Mouse (Mus musculus) lung, embryonic 14.5 days (tissue): ENCODE measurements around the gene Pum1. TPM values are rescaled to one million over a fixed set of nuclear protein-coding genes. Genes with fewer than 3 reads are reported as not detected.
A peak's percentile ranks its signal among the peaks of the same experiment; 100 is the strongest.

ENCODE experiments used
- ATAC-seq: fragments of 200-750 bp; cut with Nextera tagmentation; 2 replicates; pipeline ENCODE4 v1.8.0; 2017; ENCODE audit warnings: mild to moderate bottlenecking, moderate TSS enrichment, moderate library complexity; ENCODE audit not compliant: insufficient read depth
- DNase-seq: peaks from one replicate; pipeline ENCODE4 v3.0.0-alpha.2; 2015
- H3K27ac ChIP-seq: fragments of 300-500 bp; sonication (generic); 2 replicates; pipeline ENCODE4 v1.5.1; 2014; ENCODE audit warnings: low read depth, mild to moderate bottlenecking, moderate library complexity
- H3K27me3 ChIP-seq: fragments of 300-500 bp; sonication (generic); 2 replicates; pipeline ENCODE4 v1.6.1; 2014; ENCODE audit warnings: low read length, control low read depth; ENCODE audit not compliant: insufficient read depth
- H3K36me3 ChIP-seq: fragments of 300-500 bp; sonication (generic); 2 replicates; pipeline ENCODE4 v1.6.1; 2014; ENCODE audit warnings: control low read depth; ENCODE audit not compliant: insufficient read depth
- H3K4me1 ChIP-seq: fragments of 300-500 bp; sonication (generic); 2 replicates; pipeline ENCODE4 v1.6.1; 2014; ENCODE audit warnings: antibody characterized with exemption, control low read depth; ENCODE audit not compliant: insufficient read depth
- H3K4me2 ChIP-seq: fragments of 300-500 bp; sonication (generic); 2 replicates; pipeline ENCODE4 v1.6.1; 2014; ENCODE audit warnings: mild to moderate bottlenecking
- H3K4me3 ChIP-seq: fragments of 300-500 bp; sonication (generic); 2 replicates; pipeline ENCODE4 v1.5.1; 2014; ENCODE audit warnings: low read depth, low read length
- H3K9ac ChIP-seq: fragments of 300-500 bp; sonication (generic); 2 replicates; pipeline ENCODE4 v1.6.1; 2014
- H3K9me3 ChIP-seq: fragments of 300-500 bp; sonication (generic); 2 replicates; pipeline ENCODE4 v1.6.1; 2016; ENCODE audit warnings: low read depth, low read length, control low read depth
- CTCF ChIP-seq: IDR thresholded peaks from 2 replicates; pipeline ENCODE4 v1.5.1; 2016; ENCODE audit warnings: antibody characterized with exemption, low read depth
- WGBS: fragments of 180-500 bp; shearing (Covaris S2); extraction: QIAGEN DNeasy Blood & Tissue Kit; methylation state at CpG from one replicate; pipeline ENCODE4 v1.1.7; 2014; 5-methylcytosine and 5-hydroxymethylcytosine counted together
- polyA plus RNA-seq: library from polyadenylated mRNA; unstranded; fragments of >200 nt; fragmentation: Nextera tagmentation; extraction: Ambion mirVana; gene quantifications from 2 replicates; pipeline ENCODE4 v1.2.1, GENCODE M21; 2014

Pum1 gene
- polyA plus RNA-seq, 1 experiment from 2014 or later, result 107 TPM

DNA sequence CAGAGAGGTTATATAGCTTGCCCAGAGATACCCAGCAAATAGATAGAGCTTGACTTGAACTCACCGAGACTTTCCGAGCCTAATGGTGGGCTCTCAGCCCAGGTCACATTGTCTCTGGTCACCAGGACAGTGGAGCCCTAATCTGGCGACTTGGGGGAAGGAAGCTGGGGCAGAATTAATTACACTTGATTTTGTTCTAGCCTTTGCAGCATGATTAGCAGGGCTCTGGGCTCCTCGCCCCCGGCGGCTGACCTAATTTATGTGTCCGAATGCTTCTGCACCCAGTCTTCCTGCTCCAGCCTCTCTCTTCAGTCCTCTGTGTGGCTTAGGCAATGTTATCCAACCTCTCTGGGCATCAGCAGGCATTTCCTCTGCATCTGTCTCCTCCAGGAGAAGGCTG is 148.3 kb downstream of the Pum1 start:
- Histone ChIP-seq H3K9ac (no peak overlapping the region), H3K4me1 (no peaks in the 10 kb centered on the region), H3K4me3 (no peak overlapping the region), H3K27me3 (no peaks in the 10 kb centered on the region), H3K36me3 (no peaks in the 10 kb centered on the region), H3K9me3 (no peaks in the 10 kb centered on the region), H3K27ac (no peak overlapping the region), H3K4me2 (no peak overlapping the region)
- ATAC-seq (no peak), DNase-seq (no peak)
- 68% methylated on average over 7 of the region's 7 CpGs for WGBS
- TF ChIP-seq CTCF, result no peak

GRCm38 (mm10) chr4:130813958-130814357 is 150.8 kb downstream of the Pum1 start:
- H3K4me2 ChIP-seq, result no peak overlapping the region
- ATAC-seq, result no peak
- 45% methylated on average over 2 of the region's 2 CpGs for WGBS
- no peak overlapping the region for H3K9ac ChIP-seq
- TF ChIP-seq CTCF, result no peak
- no peak for DNase-seq
- H3K27ac ChIP-seq, result no peak overlapping the region
- no peaks in the 10 kb centered on the region for H3K9me3 ChIP-seq
- no peaks in the 10 kb centered on the region for H3K27me3 ChIP-seq
- H3K4me3 ChIP-seq, result no peak overlapping the region
- no peaks in the 10 kb centered on the region for H3K36me3 ChIP-seq
- no peaks in the 10 kb centered on the region for H3K4me1 ChIP-seq

- no peaks in the 10 kb centered on the region for H3K4me1 ChIP-seq
- no peak overlapping the region for H3K4me3 ChIP-seq
- 61% methylated on average over 8 of the region's 8 CpGs for WGBS
- H3K4me2 ChIP-seq, result no peak overlapping the region
- no peaks in the 10 kb centered on the region for H3K36me3 ChIP-seq
- TF ChIP-seq CTCF, result no peak
- no peaks in the 10 kb centered on the region for H3K27me3 ChIP-seq
- DNase-seq (no peak), ATAC-seq (no peak)
- no peaks in the 10 kb centered on the region for H3K9me3 ChIP-seq
- H3K27ac ChIP-seq, result no peak overlapping the region
- no peak overlapping the region for H3K9ac ChIP-seq
Measured at GRCm38 (mm10) chr4:130814742-130815330, 151.7 kb downstream of the Pum1 start.

DNA sequence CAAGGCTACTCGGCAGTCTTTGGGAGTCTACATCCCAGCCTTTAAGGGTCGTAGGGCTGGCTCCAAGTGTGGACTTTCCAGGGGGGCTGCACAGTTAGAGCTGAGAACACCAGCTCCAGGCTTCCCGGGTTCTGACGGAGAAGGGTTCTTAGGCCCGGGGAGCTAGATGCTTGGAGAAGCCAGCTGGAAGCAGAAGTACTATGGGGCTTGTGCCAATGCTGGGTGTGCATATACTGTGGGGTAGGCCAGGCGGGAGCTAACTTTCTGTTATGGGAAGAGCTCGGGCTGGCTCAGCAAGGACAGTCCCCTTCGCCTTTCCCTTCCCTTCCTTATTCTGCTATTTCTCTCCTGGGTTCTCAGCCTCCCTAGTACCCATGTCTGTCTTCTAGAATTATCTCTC is 152.7 kb downstream of the Pum1 start:
- Histone ChIP-seq H3K36me3 (no peaks in the 10 kb centered on the region), H3K27ac (no peak overlapping the region), H3K9ac (no peak overlapping the region), H3K27me3 (no peaks in the 10 kb centered on the region), H3K4me2 (no peak overlapping the region), H3K4me1 (no peaks in the 10 kb centered on the region), H3K9me3 (no peaks in the 10 kb centered on the region), H3K4me3 (no peak overlapping the region)
- 80% methylated on average over 8 of the region's 8 CpGs for WGBS
- DNase-seq, result no peak
- ATAC-seq, result no peak
- TF ChIP-seq CTCF, result no peak

GRCm38 (mm10) chr4:130819806-130820205 is 156.7 kb downstream of the Pum1 start:
- Histone ChIP-seq H3K27ac (no peak overlapping the region), H3K4me3 (no peak overlapping the region), H3K4me1 (no peaks in the 10 kb centered on the region), H3K27me3 (no peaks in the 10 kb centered on the region), H3K9ac (no peak overlapping the region), H3K36me3 (0 out of 2 replicates have a peak, but pooled peaks cover 6% of the 10 kb centered on the region), H3K9me3 (no peaks in the 10 kb centered on the region), H3K4me2 (no peak overlapping the region)
- WGBS, result 81% methylated on average over 3 of the region's 3 CpGs
- ATAC-seq (no peak), DNase-seq (no peak)
- TF ChIP-seq CTCF, result no peak

DNA sequence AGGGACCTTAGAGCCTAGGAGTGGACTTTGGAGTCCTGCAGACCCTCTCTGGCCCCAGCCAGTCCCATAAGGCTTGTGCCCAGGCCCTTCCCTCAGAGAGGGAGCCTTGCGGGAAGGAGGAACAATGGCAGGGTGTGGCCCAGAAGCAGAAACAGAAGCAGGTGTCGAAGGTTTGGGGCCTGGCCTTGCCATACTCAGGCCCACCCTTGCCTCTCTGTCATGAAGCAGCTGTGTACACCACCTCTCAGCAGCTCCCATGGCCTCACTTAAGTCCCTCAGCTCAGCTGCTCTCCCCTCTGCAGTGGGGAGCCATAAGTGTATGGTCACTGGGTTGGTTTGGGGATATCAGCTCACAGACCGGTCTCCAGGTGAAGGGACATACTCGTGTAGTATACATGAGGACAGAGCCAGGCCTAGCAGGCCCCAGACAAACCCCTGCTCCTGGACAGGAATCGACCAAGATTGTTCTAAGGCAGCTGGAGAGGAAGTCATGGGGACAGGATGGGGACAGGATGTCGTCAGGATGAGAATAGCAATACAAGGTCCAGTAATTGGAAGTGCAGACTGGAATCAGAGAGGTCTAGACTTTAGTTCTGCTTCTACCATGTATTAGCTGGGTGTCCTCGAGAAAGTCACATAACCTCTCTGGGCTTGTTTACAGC is 157.6 kb downstream of the Pum1 start:
- Histone ChIP-seq H3K36me3 (0 out of 2 replicates have a peak, but pooled peaks cover 6% of the 10 kb centered on the region), H3K4me1 (no peaks in the 10 kb centered on the region), H3K27ac (no peak overlapping the region), H3K4me2 (no peak overlapping the region), H3K9ac (no peak overlapping the region), H3K27me3 (no peaks in the 10 kb centered on the region), H3K9me3 (no peaks in the 10 kb centered on the region), H3K4me3 (no peak overlapping the region)
- WGBS, result 69% methylated on average over 7 of the region's 7 CpGs
- DNase-seq (no peak), ATAC-seq (no peak)
- TF ChIP-seq CTCF, result no peak

GRCm38 (mm10) chr4:130828851-130829673 is 165.9 kb downstream of the Pum1 start:
- Histone ChIP-seq H3K27ac (peak overlapping the region; percentile 60; the same call in 1 of the 2 replicates), H3K36me3 (no peaks in the 10 kb centered on the region), H3K9me3 (no peaks in the 10 kb centered on the region), H3K4me3 (no peak overlapping the region), H3K4me1 (peaks cover 13% of the 10 kb centered on the region; the same call in 1 of the 2 replicates), H3K27me3 (no peaks in the 10 kb centered on the region), H3K9ac (peak overlapping the region; percentile 13; the same call in 1 of the 2 replicates), H3K4me2 (no peak overlapping the region; the same call in 1 of the 2 replicates)
- DNase-seq (peak; percentile 64), ATAC-seq (peak; percentile 73)
- 8% methylated on average over 18 of the region's 18 CpGs for WGBS
- TF ChIP-seq CTCF, result no peak

Other genes starting within 250 kb of the Pum1 start
- 2.9 and 3.3 TPM in 2 replicates for gene Nkain1, start 89.1 kb upstream of the Pum1 start, polyA plus RNA-seq
- gene Sdc3, start 129.2 kb downstream of the Pum1 start, polyA plus RNA-seq, result 19.1 and 20.3 TPM in 2 replicates
- gene Laptm5, start 249.8 kb downstream of the Pum1 start, polyA plus RNA-seq, result 39.1 and 42.5 TPM in 2 replicates